Mouse (Mus musculus) kidney, adult 2 months (tissue): ENCODE results near the gene Klhl18.

Source experiments
- CTCF ChIP-seq: fragments of 200-500 bp; conservative IDR thresholded peaks from 2 replicates; pipeline ENCODE4 v1.5.1; 2011; ENCODE audit warnings: low read depth, mild to moderate bottlenecking, control low read depth, low read length, moderate library complexity, mixed read lengths; ENCODE audit not compliant: insufficient read depth, insufficient read length
- POLR2A ChIP-seq: fragments of 200-500 bp; IDR thresholded peaks from one replicate; pipeline ENCODE4 v1.6.1; 2011; ENCODE audit warnings: low read depth, low read length, control low read depth

GRCm38 (mm10) chr9:110463983-110464591 is 12.4 kb downstream of the Klhl18 start:
- no peak for TF ChIP-seq CTCF
- no peak for TF ChIP-seq POLR2A
